In genomic region chr5:28466760-28467306, GRCm38 (mm10) we compare ENCODE assay signal across 8 mouse cellular contexts. TPM values are rescaled to one million over a fixed set of nuclear protein-coding genes. Genes with fewer than 3 reads are reported as not detected.
DNase-seq lines count a peak whose midpoint lies in the region; ATAC-seq lines count a peak whose summit lies in the region.
"Had no signal": no experiment of that assay in that cellular context is flagged by ENCODE, and none has a peak within 500 bp of the region (broad histone marks: within the 10 kb centered on the region; RNA-seq: fewer than 3 reads in every experiment).

TSS of gene Shh (minus strand) at chr5:28467256.

- WGBS in lung, embryonic 16.5 days, result 2% methylated on average over 31 of the region's 31 CpGs
- under 1% methylated on average over 31 of the region's 31 CpGs for WGBS in hindbrain, embryonic 13.5 days
- WGBS in midbrain, embryonic 16.5 days, result under 1% methylated on average over 31 of the region's 31 CpGs

- H3K4me2 ChIP-seq in lung, embryonic 16.5 days (ENCODE audit: low read depth, low read length), result peak within 1 kb of the TSS; percentile 44
- peak within 1 kb of the TSS; percentile 88 for H3K4me2 ChIP-seq in hindbrain, embryonic 13.5 days
- peak within 1 kb of the TSS; percentile 87 for H3K4me2 ChIP-seq in midbrain, embryonic 16.5 days (ENCODE audit: low read length)
- H3K4me2 ChIP-seq: liver, embryonic 13.5 days had no signal

- no peak for DNase-seq in lung, postnatal 36 days
- peak; percentile 60 for DNase-seq in embryo, embryonic 11 days
- no peak for DNase-seq in adipocyte (ENCODE audit: low spot score)
- no peak for DNase-seq in ovary, adult 18-20 months (ENCODE audit: low spot score)
- DNase-seq: liver, embryonic 13.5 days had no signal

- peaks cover 69% of the 10 kb centered on the region for H3K27me3 ChIP-seq in lung, embryonic 16.5 days (ENCODE audit: control insufficient read depth, insufficient read depth, low read depth, low read length)
- H3K27me3 ChIP-seq in hindbrain, embryonic 13.5 days, result peaks cover 97% of the 10 kb centered on the region
- peaks cover 50% of the 10 kb centered on the region for H3K27me3 ChIP-seq in midbrain, embryonic 16.5 days (ENCODE audit: control insufficient read depth, insufficient read depth, low read depth, low read length)

- peaks cover 10% of the 10 kb centered on the region for H3K4me1 ChIP-seq in lung, embryonic 16.5 days (replicated peaks; ENCODE audit: control insufficient read depth, insufficient read depth, low read length)
- peaks cover 45% of the 10 kb centered on the region for H3K4me1 ChIP-seq in hindbrain, embryonic 13.5 days (replicated peaks)
- H3K4me1 ChIP-seq in midbrain, embryonic 16.5 days (ENCODE audit: control insufficient read depth, insufficient read depth, low read length), result peaks cover 19% of the 10 kb centered on the region

- H3K4me3 ChIP-seq in lung, embryonic 16.5 days (ENCODE audit: low read length), result peak within 1 kb of the TSS; percentile 63
- H3K4me3 ChIP-seq in hindbrain, embryonic 13.5 days, result peak within 1 kb of the TSS; percentile 56
- peak within 1 kb of the TSS; percentile 58 for H3K4me3 ChIP-seq in midbrain, embryonic 16.5 days (ENCODE audit: low read depth, low read length)
- H3K4me3 ChIP-seq: liver, embryonic 13.5 days had no signal

- ATAC-seq in lung, embryonic 16.5 days (ENCODE audit: low read depth), result 0 out of 2 replicates have a peak, but pooled peaks have one; percentile 27
- ATAC-seq in hindbrain, embryonic 13.5 days (ENCODE audit: low FRiP score), result peak; percentile 60
- peak; percentile 73 for ATAC-seq in midbrain, embryonic 16.5 days

- no peaks in the 10 kb centered on the region for H3K36me3 ChIP-seq in lung, embryonic 16.5 days (ENCODE audit: control insufficient read depth, insufficient read depth, low read length)
- no peaks in the 10 kb centered on the region for H3K36me3 ChIP-seq in hindbrain, embryonic 13.5 days
- no peaks in the 10 kb centered on the region for H3K36me3 ChIP-seq in midbrain, embryonic 16.5 days (ENCODE audit: control insufficient read depth, insufficient read depth, low read length)
- H3K36me3 ChIP-seq: liver, embryonic 13.5 days had no signal

- peak within 1 kb of the TSS; percentile 76 for H3K9ac ChIP-seq in lung, embryonic 16.5 days (ENCODE audit: low read length)
- peak within 1 kb of the TSS; percentile 74 for H3K9ac ChIP-seq in hindbrain, embryonic 13.5 days
- peak within 1 kb of the TSS; percentile 66 for H3K9ac ChIP-seq in midbrain, embryonic 16.5 days (ENCODE audit: low read depth, low read length)
- H3K9ac ChIP-seq: liver, embryonic 13.5 days had no signal

- H3K9me3 ChIP-seq in lung, embryonic 16.5 days (ENCODE audit: control insufficient read depth, low read length), result no peaks in the 10 kb centered on the region
- H3K9me3 ChIP-seq in hindbrain, embryonic 13.5 days, result no peaks in the 10 kb centered on the region
- no peaks in the 10 kb centered on the region for H3K9me3 ChIP-seq in midbrain, embryonic 16.5 days (replicated peaks; ENCODE audit: control insufficient read depth, low read length, poor library complexity, severe bottlenecking)
- H3K9me3 ChIP-seq: liver, embryonic 13.5 days had no signal

- H3K27ac ChIP-seq in lung, embryonic 16.5 days (ENCODE audit: low read length), result peak within 1 kb of the TSS; percentile 96
- peak within 1 kb of the TSS; percentile 81 for H3K27ac ChIP-seq in hindbrain, embryonic 13.5 days
- H3K27ac ChIP-seq in midbrain, embryonic 16.5 days (ENCODE audit: low read length), result peak within 1 kb of the TSS; percentile 81
- H3K27ac ChIP-seq: liver, embryonic 13.5 days had no signal

RNA-seq across cellular contexts. Expression of gene Shh, which starts in this region (rescaled TPM):
- 9.7 and 10.8 TPM in 2 replicates for polyA plus RNA-seq in lung, embryonic 16.5 days (2015; fragmentation: Nextera tagmentation; extraction: Ambion mirVana)
- polyA plus RNA-seq in hindbrain, embryonic 13.5 days (2015; fragmentation: Nextera tagmentation; extraction: Ambion mirVana), result 1.6 and 1.8 TPM in 2 replicates
- polyA plus RNA-seq in midbrain, embryonic 16.5 days (2015; fragmentation: Nextera tagmentation; extraction: Ambion mirVana), result 0.83 and 1.0 TPM in 2 replicates
- polyA plus RNA-seq: liver, embryonic 13.5 days had no signal
